Mouse (Mus musculus): ENCODE measurements around the gene Klk1b5.

GRCm38 (mm10) chr7:44262791-44263643 lies 47.3 kb downstream of the Klk1b5 start:
- TF ChIP-seq CTCF (IDR thresholded peaks at IDR 0.05; ENCODE audit: low read depth) = peak; percentile 95
- no peak for TF ChIP-seq EP300 (IDR thresholded peaks at IDR 0.05; ENCODE audit: low read depth)

Data from liver, embryonic 14.5 days (tissue).